Mouse (Mus musculus) ZHBTc4 (cell line): ENCODE results near the gene Wdcp.
"Not testable (repeated sequence)": the region's sequence is repeated elsewhere in the genome, so short reads cannot be mapped to it uniquely, and the experiment has no call there.

ENCODE experiments used
- DNase-seq: peaks from one replicate; pipeline ENCODE4 v3.0.0-alpha.2; 2011; ENCODE audit warnings: low read depth, low spot score

The Wdcp gene

GRCm38 (mm10) chr12:4868924-4869323 lies 25.8 kb downstream of the Wdcp start:
- DNase-seq: no peak

GRCm38 (mm10) chr12:4871260-4871659 lies 28.2 kb downstream of the Wdcp start:
- no peak for DNase-seq

GRCm38 (mm10) chr12:4872273-4872672 lies 29.2 kb downstream of the Wdcp start:
- DNase-seq: no peak

- no peak for DNase-seq
Measured at GRCm38 (mm10) chr12:4872983-4873477, 29.9 kb downstream of the Wdcp start.

GRCm38 (mm10) chr12:4873531-4873930 lies 30.4 kb downstream of the Wdcp start:
- no peak for DNase-seq

- peak; percentile 94 for DNase-seq
Measured at GRCm38 (mm10) chr12:4874161-4874927, 31.2 kb downstream of the Wdcp start, which contains the start of gene Mfsd2b. Mfsd2b (minus strand) TSS chr12:4874359.

GRCm38 (mm10) chr12:4875623-4876022 lies 32.5 kb downstream of the Wdcp start:
- no peak for DNase-seq

- peak; percentile 84 for DNase-seq
Measured at GRCm38 (mm10) chr12:4878296-4878783, 35.2 kb downstream of the Wdcp start.

GRCm38 (mm10) chr12:4879048-4879447 lies 35.9 kb downstream of the Wdcp start:
- DNase-seq: peak; percentile 67

- DNase-seq: no peak
Measured at GRCm38 (mm10) chr12:4882086-4882485, 39.0 kb downstream of the Wdcp start.

- DNase-seq: no peak
Measured at GRCm38 (mm10) chr12:4885062-4885461, 42.0 kb downstream of the Wdcp start.

- not testable (repeated sequence) for DNase-seq
Measured at GRCm38 (mm10) chr12:4886581-4886980, 43.5 kb downstream of the Wdcp start.

- DNase-seq: no peak
Measured at GRCm38 (mm10) chr12:4888739-4889138, 45.6 kb downstream of the Wdcp start.

- DNase-seq: no peak
Measured at GRCm38 (mm10) chr12:4889251-4889650, 46.1 kb downstream of the Wdcp start.

- no peak for DNase-seq
Measured at GRCm38 (mm10) chr12:4889891-4890290, 46.8 kb downstream of the Wdcp start.

- peak; percentile 98 for DNase-seq
Measured at GRCm38 (mm10) chr12:4898024-4898423, 54.9 kb downstream of the Wdcp start.

- DNase-seq: peak; percentile 76
Measured at GRCm38 (mm10) chr12:4905946-4906345, 62.8 kb downstream of the Wdcp start.

GRCm38 (mm10) chr12:4906476-4906875 lies 63.4 kb downstream of the Wdcp start:
- DNase-seq: no peak

- peak; percentile 97 for DNase-seq
Measured at GRCm38 (mm10) chr12:4906951-4907906, 64.1 kb downstream of the Wdcp start, which contains the start of gene Ubxn2a. Ubxn2a (minus strand) TSS chr12:4907705.

- DNase-seq: peak; percentile 58
Measured at GRCm38 (mm10) chr12:4908391-4908790, 65.3 kb downstream of the Wdcp start.
